Mouse (Mus musculus) embryonic facial prominence, embryonic 11.5 days (tissue): ENCODE data around the gene Gmip. TPM values are rescaled to one million over a fixed set of nuclear protein-coding genes. Genes with fewer than 3 reads are reported as not detected.

Source experiments
- ATAC-seq: fragments of 200-750 bp; cut with Nextera tagmentation; replicated peaks from 2 replicates; pipeline ENCODE4 v1.8.0; 2017; ENCODE audit warnings: low read depth; ENCODE audit not compliant: insufficient number of reproducible peaks, low FRiP score, low TSS enrichment
- DNase-seq: peaks from one replicate; pipeline ENCODE4 v3.0.0-alpha.2; 2015; ENCODE audit warnings: low spot score
- H3K27ac ChIP-seq: fragments of 300-500 bp; sonication (generic); replicated peaks from 2 replicates; pipeline ENCODE4 v1.5.1; 2014; ENCODE audit warnings: mild to moderate bottlenecking, low read depth, low read length, control low read depth
- H3K27me3 ChIP-seq: fragments of 300-500 bp; sonication (generic); 2 replicates; pipeline ENCODE4 v1.6.1; 2014; ENCODE audit warnings: mild to moderate bottlenecking, low read length, moderate library complexity, mixed read lengths; ENCODE audit not compliant: control insufficient read depth, insufficient read depth
- H3K36me3 ChIP-seq: fragments of 300-500 bp; sonication (generic); replicated peaks from 2 replicates; pipeline ENCODE4 v1.6.1; 2014; ENCODE audit warnings: low read depth, mild to moderate bottlenecking, low read length, moderate library complexity, mixed read lengths; ENCODE audit not compliant: control insufficient read depth, insufficient read depth
- H3K4me1 ChIP-seq: fragments of 300-500 bp; sonication (generic); 2 replicates; pipeline ENCODE4 v1.6.1; 2014; ENCODE audit warnings: low read length, mixed read lengths; ENCODE audit not compliant: control insufficient read depth, insufficient read depth
- H3K4me2 ChIP-seq: fragments of 300-500 bp; sonication (generic); 2 replicates; pipeline ENCODE4 v1.6.1; 2014; ENCODE audit warnings: low read depth, mild to moderate bottlenecking, control low read depth, low read length, moderate library complexity
- H3K4me3 ChIP-seq: fragments of 300-500 bp; sonication (generic); 2 replicates; pipeline ENCODE4 v1.5.1; 2014; ENCODE audit warnings: low read depth, low read length, control low read depth
- H3K9ac ChIP-seq: fragments of 300-500 bp; sonication (generic); replicated peaks from 2 replicates; pipeline ENCODE4 v1.6.1; 2014; ENCODE audit warnings: mild to moderate bottlenecking, control low read depth, low read length
- H3K9me3 ChIP-seq: fragments of 300-500 bp; sonication (generic); replicated peaks from 2 replicates; pipeline ENCODE4 v1.6.1; 2016; ENCODE audit warnings: mild to moderate bottlenecking, low read length, inconsistent platforms, mixed read lengths; ENCODE audit not compliant: control insufficient read depth
- WGBS: fragments of 180-500 bp; shearing (Covaris S2); extraction: QIAGEN DNeasy Blood & Tissue Kit; methylation state at CpG from one replicate; pipeline ENCODE4 v1.1.7; 2014; 5-methylcytosine and 5-hydroxymethylcytosine counted together
- polyA plus RNA-seq: library from polyadenylated mRNA; unstranded; fragments of >200 nt; fragmentation: Nextera tagmentation; extraction: Ambion mirVana; gene quantifications from 2 replicates; pipeline ENCODE4 v1.2.1, GENCODE M21; 2014

Gene Gmip
- polyA plus RNA-seq, 1 experiment from 2014 or later, result 4.4 TPM

DNA sequence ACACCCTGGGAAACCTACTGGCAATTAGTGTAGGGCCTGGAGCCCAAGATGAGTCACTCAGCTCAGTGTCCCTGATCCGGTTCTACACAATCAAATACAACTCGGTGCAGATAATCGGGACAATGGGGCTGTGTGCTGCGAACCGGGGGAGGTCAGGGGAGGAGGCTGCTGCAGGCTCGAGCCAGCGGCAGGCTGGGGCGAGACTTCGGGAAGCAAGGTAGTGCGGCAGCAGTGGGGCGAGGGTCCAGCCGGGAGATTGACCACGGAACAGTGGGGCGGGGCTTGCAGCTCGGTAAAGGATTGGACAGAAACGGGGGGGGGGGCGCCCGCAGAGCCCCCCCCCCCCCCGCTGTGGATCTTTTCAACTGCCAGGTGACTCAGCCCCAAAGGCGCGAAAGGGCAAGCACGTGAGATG, 13.5 kb downstream of the Gmip start:
- no peaks in the 10 kb centered on the region for H3K36me3 ChIP-seq
- H3K9ac ChIP-seq, result peak overlapping the region; percentile 79
- peak; percentile 60 for ATAC-seq
- DNase-seq, result peak; percentile 73
- peak overlapping the region; percentile 80 for H3K4me2 ChIP-seq
- 0% methylated on average over 16 of the region's 22 CpGs for WGBS
- no peaks in the 10 kb centered on the region; the same call in 1 of the 2 replicates for H3K4me1 ChIP-seq
- peak overlapping the region; percentile 66 for H3K4me3 ChIP-seq
- H3K27ac ChIP-seq, result no peak overlapping the region
- H3K27me3 ChIP-seq, result no peaks in the 10 kb centered on the region
- no peaks in the 10 kb centered on the region for H3K9me3 ChIP-seq

DNA sequence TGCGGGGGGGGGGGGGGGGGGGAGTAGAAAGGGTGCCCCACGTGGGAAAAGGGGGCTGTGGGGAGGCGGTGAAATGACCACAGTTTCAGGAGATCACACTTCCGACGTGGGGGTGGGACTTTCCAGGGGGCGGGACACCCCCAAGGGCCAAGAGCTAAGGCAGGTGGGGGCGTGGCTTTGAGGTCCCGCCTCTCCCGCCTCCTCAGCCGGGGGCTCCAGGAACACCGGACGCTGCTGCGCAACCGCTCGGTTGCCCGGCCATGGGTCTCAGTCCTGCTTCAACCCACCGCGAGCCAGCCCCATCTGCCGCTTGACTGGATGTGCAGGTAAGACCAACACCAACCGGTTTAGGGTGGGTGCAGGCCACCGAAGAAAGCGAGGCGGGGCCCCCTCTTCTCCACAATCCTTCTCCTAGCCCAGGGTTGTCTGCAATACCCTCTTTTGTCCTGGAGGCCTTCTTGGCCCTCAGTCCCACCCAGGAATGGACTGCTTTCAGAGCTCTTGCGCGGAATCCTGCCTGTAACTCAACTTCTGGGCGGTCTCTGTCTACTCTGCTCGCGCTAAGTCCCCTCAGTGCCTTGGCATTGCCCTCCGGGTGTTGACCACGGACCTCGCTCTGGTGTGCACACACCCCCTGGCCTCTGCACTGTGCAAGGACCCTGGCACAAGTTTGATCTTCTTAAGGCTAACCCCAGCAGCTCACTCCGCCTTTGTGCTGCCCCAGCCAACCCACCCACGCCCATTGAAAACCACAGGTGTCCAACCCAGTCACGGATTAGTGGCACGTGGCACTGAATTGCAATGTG, 14.1 kb downstream of the Gmip start, which contains the start of gene Lpar2:
Gene Lpar2, plus strand, starts transcription at position 44 of the 806 bp plus-strand sequence.
- peak within 1 kb of the TSS; percentile 35 for H3K27ac ChIP-seq
- DNase-seq, result peak; percentile 92
- ATAC-seq, result peak; percentile 75
- no peaks in the 10 kb centered on the region for H3K9me3 ChIP-seq
- H3K9ac ChIP-seq, result peak within 1 kb of the TSS; percentile 79
- peak within 1 kb of the TSS; percentile 66 for H3K4me3 ChIP-seq
- no peaks in the 10 kb centered on the region for H3K36me3 ChIP-seq
- 1% methylated on average over 31 of the region's 35 CpGs for WGBS
- H3K4me2 ChIP-seq, result peak within 1 kb of the TSS; percentile 80
- H3K27me3 ChIP-seq, result no peaks in the 10 kb centered on the region
- H3K4me1 ChIP-seq, result no peaks in the 10 kb centered on the region; the same call in 1 of the 2 replicates

DNA sequence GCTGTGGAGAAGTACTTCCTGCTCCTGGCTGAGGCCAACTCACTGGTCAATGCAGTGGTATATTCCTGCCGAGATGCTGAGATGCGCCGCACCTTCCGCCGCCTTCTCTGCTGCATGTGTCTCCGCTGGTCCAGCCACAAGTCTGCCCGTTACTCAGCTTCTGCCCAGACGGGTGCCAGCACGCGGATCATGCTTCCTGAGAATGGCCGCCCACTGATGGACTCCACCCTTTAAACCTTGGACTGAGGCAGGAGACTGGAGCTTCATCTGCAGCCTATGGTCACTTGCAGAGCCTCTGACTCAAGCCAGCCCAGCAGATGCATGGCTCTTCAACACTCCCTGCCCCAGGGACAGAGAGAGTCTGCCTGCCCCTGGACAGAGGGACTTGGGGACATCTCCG, 17.9 kb downstream of the Gmip start:
- DNase-seq, result no peak
- H3K27me3 ChIP-seq, result no peaks in the 10 kb centered on the region
- no peak overlapping the region for H3K27ac ChIP-seq
- ATAC-seq, result no peak
- no peak overlapping the region for H3K4me2 ChIP-seq
- H3K4me1 ChIP-seq, result no peaks in the 10 kb centered on the region; the same call in 1 of the 2 replicates
- H3K4me3 ChIP-seq, result no peak overlapping the region
- H3K9ac ChIP-seq, result no peak overlapping the region
- H3K36me3 ChIP-seq, result no peaks in the 10 kb centered on the region; the same call in 1 of the 2 replicates
- 93% methylated on average over 12 of the region's 12 CpGs for WGBS
- H3K9me3 ChIP-seq, result no peaks in the 10 kb centered on the region

DNA sequence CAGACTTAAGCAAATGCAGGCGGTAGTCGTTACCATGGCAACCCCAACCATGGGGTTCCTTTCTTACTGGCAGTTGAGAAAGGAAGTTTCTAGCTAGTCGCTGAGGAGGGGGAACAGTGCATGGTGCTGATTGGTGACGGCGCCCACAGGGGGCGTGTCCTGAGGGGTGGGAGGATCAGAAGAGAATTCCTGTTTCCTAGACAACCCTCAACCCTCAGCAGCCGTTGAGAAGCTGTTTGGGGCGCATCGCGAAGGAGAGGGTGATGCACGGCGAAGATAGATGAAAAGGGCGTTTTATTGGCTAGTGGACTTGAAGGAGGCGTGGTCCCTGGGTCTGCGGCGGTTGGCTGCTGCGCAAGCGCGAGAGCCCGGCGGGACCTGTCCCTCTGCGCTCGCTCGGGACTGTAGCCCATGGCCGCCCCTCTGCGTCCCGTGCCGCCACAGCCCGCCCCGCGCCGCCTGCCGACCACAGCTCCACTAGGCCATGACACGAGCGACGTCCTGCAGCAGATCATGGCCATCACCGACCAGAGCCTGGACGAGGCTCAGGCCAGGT, 23.9 kb downstream of the Gmip start, which contains the start of gene Pbx4:
Gene Pbx4, plus strand, starts transcription at position 194 of the 556 bp plus-strand sequence.
- H3K4me2 ChIP-seq, result peak within 1 kb of the TSS; percentile 88
- H3K4me3 ChIP-seq, result peak within 1 kb of the TSS; percentile 52
- H3K27ac ChIP-seq, result peak within 1 kb of the TSS; percentile 25
- no peaks in the 10 kb centered on the region for H3K4me1 ChIP-seq
- DNase-seq (peak; percentile 99), ATAC-seq (peak; percentile 98)
- peak within 1 kb of the TSS; percentile 69 for H3K9ac ChIP-seq
- under 1% methylated on average over 38 of the region's 38 CpGs for WGBS
- no peaks in the 10 kb centered on the region; the same call in 1 of the 2 replicates for H3K36me3 ChIP-seq
- H3K9me3 ChIP-seq, result no peaks in the 10 kb centered on the region
- no peaks in the 10 kb centered on the region for H3K27me3 ChIP-seq

DNA sequence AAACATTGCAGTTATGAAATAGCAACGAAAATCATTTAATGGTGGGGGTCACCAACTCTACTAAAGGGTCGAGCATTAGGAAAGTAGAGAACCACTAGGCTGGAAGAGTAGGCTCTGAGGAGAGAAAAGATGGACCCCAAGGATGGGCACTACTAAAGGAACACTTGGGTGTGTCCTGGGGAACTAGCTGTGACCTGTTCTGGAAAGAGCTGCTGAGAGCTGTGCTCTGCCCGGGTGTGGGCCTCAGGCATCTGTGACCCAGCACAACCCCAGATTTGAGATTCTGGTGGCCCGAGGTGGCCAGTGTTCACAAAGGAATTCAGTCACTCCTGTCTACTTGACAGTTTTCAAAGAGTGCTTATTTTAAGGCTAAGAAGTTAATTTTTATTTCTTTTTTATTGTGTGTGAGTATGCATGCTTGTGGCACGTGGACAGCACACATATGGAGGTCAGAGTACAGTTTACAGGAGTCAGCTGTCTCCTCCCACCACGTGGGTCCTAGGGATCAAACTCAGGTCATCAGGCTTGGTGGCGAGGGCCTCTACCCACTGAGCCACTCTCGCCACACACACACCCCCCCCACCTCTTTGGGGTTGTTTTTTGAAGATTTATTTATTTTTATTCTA, 28.7 kb downstream of the Gmip start:
- Histone ChIP-seq H3K36me3 (no peaks in the 10 kb centered on the region), H3K4me2 (no peak overlapping the region), H3K4me1 (no peaks in the 10 kb centered on the region), H3K27me3 (no peaks in the 10 kb centered on the region), H3K9ac (no peak overlapping the region), H3K9me3 (no peaks in the 10 kb centered on the region), H3K27ac (no peak overlapping the region), H3K4me3 (no peak overlapping the region)
- WGBS, result 73% methylated on average over 8 of the region's 8 CpGs
- DNase-seq (no peak), ATAC-seq (no peak)

DNA sequence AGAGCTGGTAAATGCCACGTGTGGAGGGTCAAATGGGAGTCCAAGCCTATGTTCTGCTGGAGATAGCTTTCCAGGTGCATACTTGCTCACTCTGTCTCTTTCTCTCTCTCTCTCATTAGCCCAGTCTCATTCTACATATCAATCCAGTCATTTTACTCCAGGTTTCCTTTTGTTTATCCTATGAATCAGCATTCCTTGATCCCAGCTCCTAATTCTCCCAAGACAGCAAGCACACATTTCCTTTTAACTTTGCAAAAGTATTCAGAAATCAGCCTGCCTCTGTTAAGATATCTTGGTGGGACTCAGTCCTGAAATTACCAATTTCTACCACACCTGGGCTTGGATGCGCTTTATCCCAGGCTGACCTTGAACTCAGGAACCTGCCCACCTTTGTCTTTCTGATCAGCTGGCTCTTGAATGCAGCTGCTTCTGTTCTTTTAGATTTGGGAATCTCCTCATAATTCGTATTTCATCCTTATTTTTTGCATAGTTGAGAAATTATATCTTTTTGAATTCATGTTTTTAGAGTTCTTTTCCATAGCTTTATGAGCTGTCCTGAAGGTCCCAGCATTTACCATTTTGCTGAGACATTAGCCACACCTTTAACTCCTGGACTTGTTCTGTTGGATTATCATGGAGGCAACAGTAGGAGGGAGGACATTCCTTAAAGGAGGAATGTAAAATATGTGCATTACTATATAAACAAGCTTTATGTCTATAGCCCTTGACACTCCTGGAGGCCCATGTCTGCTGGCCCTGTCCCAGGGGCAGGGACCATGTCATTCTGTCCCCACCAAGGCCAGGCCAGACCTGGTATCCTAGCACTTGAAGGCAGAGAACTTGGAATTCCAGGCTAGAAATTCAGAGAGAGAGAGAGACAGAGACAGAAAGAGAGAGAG, 38.9 kb downstream of the Gmip start:
- Histone ChIP-seq H3K4me2 (no peak overlapping the region), H3K27ac (no peak overlapping the region), H3K4me3 (no peak overlapping the region), H3K36me3 (no peaks in the 10 kb centered on the region), H3K27me3 (no peaks in the 10 kb centered on the region), H3K4me1 (no peaks in the 10 kb centered on the region), H3K9me3 (no peaks in the 10 kb centered on the region), H3K9ac (no peak overlapping the region)
- no peak for DNase-seq
- ATAC-seq, result no peak
- 73% methylated on average over 3 of the region's 3 CpGs for WGBS

DNA sequence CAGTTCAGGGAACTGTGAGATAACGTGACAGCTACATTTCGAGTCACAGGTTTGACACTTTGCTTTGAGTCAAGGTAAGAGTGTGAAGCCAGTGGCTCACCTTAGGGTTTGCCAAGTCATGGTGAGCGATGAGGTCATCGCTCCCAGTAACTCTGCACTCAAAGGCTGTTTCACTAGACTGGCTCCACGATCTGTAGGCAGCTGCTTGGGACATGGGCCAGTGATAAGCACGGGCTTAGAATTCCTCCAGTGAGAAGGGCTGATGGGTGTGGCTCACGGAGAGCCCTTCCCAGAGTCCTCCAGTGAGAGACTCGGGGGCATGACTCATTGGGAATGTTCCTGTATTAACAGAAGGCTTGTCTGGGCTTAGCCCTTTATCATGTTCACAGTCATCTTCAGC, 40.5 kb downstream of the Gmip start:
- Histone ChIP-seq H3K27ac (no peak overlapping the region), H3K4me2 (no peak overlapping the region), H3K4me1 (no peaks in the 10 kb centered on the region), H3K27me3 (no peaks in the 10 kb centered on the region), H3K9ac (no peak overlapping the region), H3K4me3 (no peak overlapping the region), H3K36me3 (no peaks in the 10 kb centered on the region), H3K9me3 (no peaks in the 10 kb centered on the region)
- no peak for ATAC-seq
- 84% methylated on average over 8 of the region's 8 CpGs for WGBS
- no peak for DNase-seq
